Mouse (Mus musculus): ENCODE measurements around the gene Sox1.

DNA sequence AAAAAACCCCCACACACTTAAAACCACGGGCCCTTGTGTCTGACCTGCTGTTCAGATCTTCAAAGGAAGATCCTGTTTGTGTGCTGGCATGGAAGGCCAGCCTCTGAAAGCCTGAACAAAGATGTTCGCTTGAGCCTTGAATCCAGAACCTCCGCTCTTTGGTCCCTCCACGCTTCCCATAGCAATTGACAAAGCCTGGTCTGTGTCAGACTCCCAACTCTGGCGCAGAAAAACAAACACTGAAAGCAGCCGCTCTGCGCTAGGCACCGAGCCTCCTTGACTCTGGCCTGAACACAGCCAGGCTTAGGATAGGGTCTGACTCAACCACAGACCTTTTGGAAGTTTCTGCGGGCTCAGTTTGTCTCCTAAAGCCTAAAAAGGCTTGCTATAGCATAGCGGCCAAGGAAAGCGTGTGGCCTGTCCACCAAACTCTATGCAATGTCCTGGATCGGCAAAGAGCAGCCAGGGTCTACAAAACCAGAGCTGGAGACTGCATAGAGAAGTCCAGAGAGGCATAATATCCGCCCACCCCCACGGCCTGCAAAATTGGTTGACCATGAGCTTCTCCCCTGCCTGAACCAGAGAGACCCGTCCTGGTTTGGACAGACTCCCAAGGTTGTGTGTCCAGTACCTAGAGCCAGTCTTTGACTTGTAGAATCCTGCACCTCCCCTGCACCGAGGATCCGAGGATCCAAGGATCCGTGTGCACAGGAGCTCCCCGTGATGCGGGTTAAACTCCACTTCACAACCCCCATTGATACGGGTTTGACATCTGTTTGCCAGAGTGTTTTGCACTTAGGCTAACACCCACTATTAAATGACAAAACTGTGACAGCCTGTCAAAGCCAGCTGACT, 12.2 kb upstream of the Sox1 start:
- TF ChIP-seq CTCF (IDR thresholded peaks at IDR 0.05; ENCODE audit: low read depth) (no peak), EP300 (IDR thresholded peaks at IDR 0.05; ENCODE audit: low read depth) (no peak)
